Mouse (Mus musculus) cerebellum, adult 2 months (tissue): ENCODE data around the gene Cdrt4.

Experiments used
- CTCF ChIP-seq: fragments of 200-500 bp; IDR thresholded peaks from 2 replicates; pipeline ENCODE4 v1.5.1; 2011; ENCODE audit warnings: low read depth, mild to moderate bottlenecking, control low read depth, low read length, moderate library complexity, borderline replicate concordance; ENCODE audit not compliant: insufficient read depth
- POLR2A ChIP-seq: fragments of 200-500 bp; IDR thresholded peaks from 2 replicates; pipeline ENCODE4 v1.6.1; 2011; ENCODE audit warnings: low read length, control low read depth, borderline replicate concordance; ENCODE audit not compliant: insufficient read depth

- no peak for TF ChIP-seq CTCF
- no peak for TF ChIP-seq POLR2A
Observed at GRCm38 (mm10) chr11:62933099-62933498, 17.9 kb upstream of the Cdrt4 start.
